Mouse (Mus musculus) embryonic facial prominence, embryonic 14.5 days (tissue): Measurements from ENCODE around the gene Pccb. TPM values are rescaled to one million over a fixed set of nuclear protein-coding genes. Genes with fewer than 3 reads are reported as not detected.
A peak's percentile ranks its signal among the peaks of the same experiment; 100 is the strongest.

ENCODE experiments used
- ATAC-seq: fragments of 200-750 bp; cut with Nextera tagmentation; 2 replicates; pipeline ENCODE4 v1.8.0; 2017; ENCODE audit warnings: low read depth, moderate number of reproducible peaks, moderate TSS enrichment
- DNase-seq: peaks from one replicate; pipeline ENCODE4 v3.0.0-alpha.2; 2015; ENCODE audit warnings: low spot score
- H3K27ac ChIP-seq: fragments of 300-500 bp; sonication (generic); replicated peaks from 2 replicates; pipeline ENCODE4 v1.5.1; 2014; ENCODE audit warnings: low read depth, mild to moderate bottlenecking, low read length, moderate library complexity
- H3K27me3 ChIP-seq: fragments of 300-500 bp; sonication (generic); replicated peaks from 2 replicates; pipeline ENCODE4 v1.6.1; 2014; ENCODE audit warnings: low read length; ENCODE audit not compliant: control insufficient read depth, insufficient read depth
- H3K36me3 ChIP-seq: fragments of 300-500 bp; sonication (generic); 2 replicates; pipeline ENCODE4 v1.6.1; 2014; ENCODE audit warnings: low read length, mixed read lengths; ENCODE audit not compliant: control insufficient read depth, insufficient read depth
- H3K4me1 ChIP-seq: fragments of 300-500 bp; sonication (generic); 2 replicates; pipeline ENCODE4 v1.6.1; 2014; ENCODE audit warnings: antibody characterized with exemption, low read length; ENCODE audit not compliant: control insufficient read depth, insufficient read depth
- H3K4me2 ChIP-seq: fragments of 300-500 bp; sonication (generic); 2 replicates; pipeline ENCODE4 v1.6.1; 2014; ENCODE audit warnings: low read depth, mild to moderate bottlenecking, low read length, moderate library complexity, mixed read lengths
- H3K4me3 ChIP-seq: fragments of 300-500 bp; sonication (generic); 2 replicates; pipeline ENCODE4 v1.5.1; 2014; ENCODE audit warnings: low read depth, mild to moderate bottlenecking, low read length
- H3K9ac ChIP-seq: fragments of 300-500 bp; sonication (generic); 2 replicates; pipeline ENCODE4 v1.6.1; 2014; ENCODE audit warnings: low read depth, mild to moderate bottlenecking, low read length, moderate library complexity, mixed read lengths
- H3K9me3 ChIP-seq: fragments of 300-500 bp; sonication (generic); 2 replicates; pipeline ENCODE4 v1.6.1; 2016; ENCODE audit warnings: low read length; ENCODE audit not compliant: control insufficient read depth
- WGBS: fragments of 180-500 bp; shearing (Covaris S2); extraction: QIAGEN DNeasy Blood & Tissue Kit; methylation state at CpG from one replicate; pipeline ENCODE4 v1.1.7; 2014; 5-methylcytosine and 5-hydroxymethylcytosine counted together
- polyA plus RNA-seq: library from polyadenylated mRNA; unstranded; fragments of >200 nt; fragmentation: Nextera tagmentation; extraction: Ambion mirVana; gene quantifications from 2 replicates; pipeline ENCODE4 v1.2.1, GENCODE M21; 2014

The Pccb gene
- polyA plus RNA-seq, 1 experiment from 2014 or later, result 25.0 TPM

DNA sequence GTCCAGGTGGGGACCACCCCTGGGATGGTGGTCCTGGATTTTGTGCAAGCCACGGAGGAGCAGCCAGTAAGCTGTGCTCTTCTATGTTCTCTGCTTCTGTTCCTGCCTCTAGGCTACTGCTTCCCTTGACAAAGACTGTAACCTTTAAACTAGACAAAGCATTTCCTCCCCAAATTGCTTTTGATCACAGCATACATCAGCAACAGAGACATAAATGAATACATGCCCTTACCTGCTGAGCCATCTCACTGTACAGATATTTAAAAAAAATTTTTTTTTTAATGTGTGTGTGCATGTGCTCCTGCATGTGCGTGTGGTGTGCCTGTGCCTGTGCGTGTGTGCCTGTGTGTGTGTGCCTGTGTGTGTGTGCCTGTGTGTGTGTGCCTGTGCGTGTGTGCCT, 22.5 kb upstream of the Pccb start:
- whole genome bisulfite sequencing, result 89% methylated on average over 4 of the region's 4 CpGs
- no peak overlapping the region for H3K4me2 ChIP-seq
- no peaks in the 10 kb centered on the region for H3K4me1 ChIP-seq

DNA sequence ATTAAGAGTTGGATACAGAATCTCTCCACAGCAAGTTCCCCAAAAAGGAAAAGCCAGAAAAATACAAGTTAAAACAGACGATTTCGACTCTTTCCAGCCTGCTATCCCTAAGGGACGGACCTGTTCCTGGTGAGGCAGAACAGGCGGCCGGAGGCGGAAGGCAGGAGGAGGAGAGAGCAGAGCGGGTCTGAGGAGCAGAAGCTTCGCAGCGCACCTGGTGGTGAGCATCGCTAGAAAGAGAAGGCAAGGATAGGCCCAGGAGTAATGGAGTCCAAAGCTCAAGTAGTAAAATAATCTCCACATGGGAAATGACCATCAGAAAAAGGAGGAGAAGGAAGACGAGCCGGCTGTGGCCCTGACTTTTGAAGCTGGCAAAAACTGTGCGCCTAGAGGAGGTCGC, 18.6 kb upstream of the Pccb start:
- H3K4me2 ChIP-seq, result no peak overlapping the region
- 64% methylated on average over 14 of the region's 14 CpGs for WGBS
- H3K9me3 ChIP-seq, result no peaks in the 10 kb centered on the region
- H3K4me3 ChIP-seq, result no peak overlapping the region
- H3K9ac ChIP-seq, result no peak overlapping the region
- no peak overlapping the region for H3K27ac ChIP-seq
- H3K27me3 ChIP-seq, result no peaks in the 10 kb centered on the region
- no peaks in the 10 kb centered on the region for H3K4me1 ChIP-seq
- ATAC-seq, result no peak
- DNase-seq, result no peak
- no peaks in the 10 kb centered on the region for H3K36me3 ChIP-seq

More for the DNA sequence above, 22.5 kb upstream of the Pccb start:
- Histone ChIP-seq H3K4me3 (no peak overlapping the region), H3K27ac (no peak overlapping the region), H3K9me3 (no peaks in the 10 kb centered on the region), H3K36me3 (no peaks in the 10 kb centered on the region), H3K27me3 (no peaks in the 10 kb centered on the region), H3K9ac (no peak overlapping the region)
- DNase-seq (no peak), ATAC-seq (no peak)

DNA sequence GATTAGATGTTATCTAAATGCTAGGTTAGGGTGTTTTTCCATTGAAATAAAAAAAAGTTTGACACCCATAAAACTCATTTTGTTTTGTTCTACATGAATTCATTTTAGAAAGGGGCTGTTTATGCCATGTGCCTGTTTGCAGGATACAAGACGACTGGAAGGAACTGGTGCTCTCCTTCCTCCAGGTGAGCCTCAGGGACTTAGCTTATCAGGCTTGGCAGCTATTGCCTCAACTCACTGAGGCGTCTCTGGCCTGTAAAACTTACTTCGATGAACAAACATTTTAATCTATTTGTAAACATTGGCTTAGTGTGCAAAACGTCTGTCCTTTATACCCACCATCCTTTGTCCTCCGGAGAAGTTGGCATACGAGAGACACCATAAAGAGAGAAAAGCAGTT, 18.0 kb upstream of the Pccb start:
- Histone ChIP-seq H3K9ac (no peak overlapping the region), H3K4me3 (no peak overlapping the region), H3K27ac (no peak overlapping the region), H3K9me3 (no peaks in the 10 kb centered on the region), H3K36me3 (no peaks in the 10 kb centered on the region), H3K4me2 (no peak overlapping the region), H3K4me1 (no peaks in the 10 kb centered on the region), H3K27me3 (no peaks in the 10 kb centered on the region)
- 69% methylated on average over 6 of the region's 6 CpGs for WGBS
- DNase-seq (no peak), ATAC-seq (no peak)

DNA sequence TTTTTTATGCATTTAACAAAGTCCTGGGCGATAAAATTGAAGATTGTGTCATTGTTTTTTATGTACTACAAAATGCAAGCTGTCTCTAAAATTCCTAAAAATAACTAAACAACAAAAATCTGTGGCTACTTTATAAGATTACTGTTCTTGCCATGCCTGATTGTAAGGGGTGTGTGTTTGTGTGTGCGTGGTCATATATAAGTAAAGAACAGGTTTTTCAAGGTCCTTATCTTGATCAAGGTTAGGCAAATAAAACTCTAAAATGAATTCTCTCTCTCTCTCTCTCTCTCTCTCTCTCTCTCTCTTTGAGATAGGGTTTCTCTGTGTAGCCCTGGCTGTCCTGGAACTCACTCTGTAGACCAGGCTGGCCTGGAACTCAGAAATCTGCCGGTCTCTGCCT, 17.3 kb upstream of the Pccb start:
- no peak for ATAC-seq

DNA sequence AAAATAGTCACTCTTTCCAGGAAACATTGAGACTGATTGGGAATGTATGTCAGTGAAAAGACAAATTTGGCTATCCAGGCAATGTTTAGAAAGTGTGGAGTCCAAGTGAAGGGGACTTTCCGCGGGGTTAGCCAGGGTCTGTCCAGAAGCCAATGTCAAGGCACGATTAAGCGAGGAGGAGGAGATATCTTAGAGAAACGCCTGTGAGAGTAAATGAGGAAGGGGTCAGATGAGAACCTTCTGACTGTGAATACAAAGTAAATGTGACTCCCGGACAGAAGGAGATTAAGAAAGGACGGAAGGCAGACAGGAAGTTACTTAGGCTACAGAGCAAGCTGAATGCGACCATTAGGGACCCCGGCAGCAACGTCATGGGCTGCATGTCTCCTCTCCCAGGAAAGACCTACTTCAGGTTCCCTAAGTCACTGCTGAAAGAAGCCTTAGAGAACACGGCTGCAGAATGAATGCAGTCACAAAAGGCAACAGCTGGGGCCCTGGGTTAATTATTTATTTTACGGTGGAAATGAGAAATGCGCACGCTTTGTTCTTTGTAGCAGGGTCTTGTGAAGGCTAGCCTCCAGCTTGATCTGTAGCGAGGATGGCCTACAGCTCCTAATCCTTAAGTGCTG, 11.1 kb upstream of the Pccb start:
- H3K9ac ChIP-seq, result no peak overlapping the region
- H3K4me3 ChIP-seq, result no peak overlapping the region
- H3K36me3 ChIP-seq, result no peaks in the 10 kb centered on the region
- ATAC-seq, result no peak
- DNase-seq, result no peak
- no peaks in the 10 kb centered on the region for H3K27me3 ChIP-seq
- 68% methylated on average over 15 of the region's 15 CpGs for WGBS
- H3K4me2 ChIP-seq, result no peak overlapping the region
- H3K27ac ChIP-seq, result no peak overlapping the region
- H3K9me3 ChIP-seq, result no peaks in the 10 kb centered on the region
- H3K4me1 ChIP-seq, result no peaks in the 10 kb centered on the region

More for the DNA sequence above, 17.3 kb upstream of the Pccb start:
- Histone ChIP-seq H3K27me3 (no peaks in the 10 kb centered on the region), H3K4me2 (no peak overlapping the region), H3K36me3 (no peaks in the 10 kb centered on the region), H3K27ac (no peak overlapping the region), H3K9ac (no peak overlapping the region), H3K4me1 (no peaks in the 10 kb centered on the region), H3K9me3 (no peaks in the 10 kb centered on the region), H3K4me3 (no peak overlapping the region)
- DNase-seq, result no peak
- 88% methylated on average over 3 of the region's 3 CpGs for WGBS

DNA sequence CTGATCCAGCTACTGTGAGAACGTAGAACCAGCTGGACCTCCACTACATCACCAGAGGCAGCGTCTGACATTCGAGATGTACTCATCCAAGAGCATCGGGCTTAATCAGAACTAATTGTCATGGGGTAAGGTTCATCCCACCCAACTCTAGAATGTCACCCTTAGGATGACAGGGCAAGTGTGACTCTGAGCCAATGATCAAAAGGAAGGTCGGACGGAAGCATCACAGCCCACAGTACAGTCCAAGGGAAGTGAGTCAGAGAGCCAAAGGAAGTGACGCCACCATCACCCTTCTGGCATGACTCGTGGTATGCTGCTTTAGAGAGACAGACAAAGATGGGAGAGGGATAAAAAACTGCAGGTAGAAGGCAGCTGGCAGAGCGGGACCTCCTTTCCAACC, 7.6 kb upstream of the Pccb start:
- Histone ChIP-seq H3K9me3 (no peaks in the 10 kb centered on the region), H3K36me3 (no peaks in the 10 kb centered on the region), H3K4me2 (no peak overlapping the region), H3K4me1 (peaks cover 4% of the 10 kb centered on the region; the same call in 1 of the 2 replicates), H3K4me3 (no peak overlapping the region), H3K9ac (no peak overlapping the region), H3K27me3 (no peaks in the 10 kb centered on the region), H3K27ac (no peak overlapping the region)
- WGBS, result 78% methylated on average over 9 of the region's 9 CpGs
- no peak for DNase-seq
- no peak for ATAC-seq

DNA sequence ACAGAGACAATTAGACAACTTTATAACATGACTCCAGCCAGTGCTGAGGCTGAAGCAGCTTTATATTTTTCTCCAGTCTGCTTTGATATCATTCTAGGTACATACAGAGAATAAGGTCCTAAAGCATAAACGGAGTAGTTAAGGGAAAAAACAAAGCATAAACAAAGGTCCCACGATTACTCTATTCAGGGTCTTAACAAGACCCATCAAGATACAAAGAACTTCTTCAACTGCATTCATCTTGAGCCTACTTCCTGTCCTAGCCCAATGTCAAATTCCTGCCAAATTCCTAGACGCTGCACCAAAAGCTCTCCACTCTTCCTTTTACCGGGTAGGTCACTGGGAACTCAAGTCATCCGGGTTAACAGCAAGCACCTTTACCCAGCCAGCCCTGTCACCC, 6.8 kb upstream of the Pccb start:
- Histone ChIP-seq H3K4me1 (peaks cover 4% of the 10 kb centered on the region; the same call in 1 of the 2 replicates), H3K4me2 (no peak overlapping the region), H3K4me3 (no peak overlapping the region), H3K27ac (no peak overlapping the region), H3K27me3 (no peaks in the 10 kb centered on the region), H3K9me3 (no peaks in the 10 kb centered on the region), H3K9ac (no peak overlapping the region), H3K36me3 (no peaks in the 10 kb centered on the region)
- DNase-seq (no peak), ATAC-seq (no peak)
- 66% methylated on average over 5 of the region's 5 CpGs for WGBS

DNA sequence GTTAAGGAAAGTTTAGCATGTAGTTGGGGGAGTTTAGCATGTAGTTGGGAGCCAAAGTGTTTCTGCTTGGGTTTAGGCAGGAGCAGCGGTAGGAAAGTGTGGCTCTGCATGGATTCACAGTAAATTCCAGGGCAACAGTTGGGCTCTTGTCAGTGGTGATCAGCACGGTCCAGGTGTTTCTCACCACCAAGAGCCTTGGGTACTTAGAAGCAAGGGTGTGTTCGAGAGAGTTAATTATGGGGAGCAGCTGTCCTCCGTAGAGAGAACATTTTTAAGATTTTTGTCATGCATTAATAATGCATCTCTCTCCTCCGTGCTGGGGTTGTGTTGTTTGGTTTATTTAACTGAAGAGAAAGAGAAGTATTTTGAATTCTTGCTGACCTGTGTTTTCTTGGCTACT, 3.9 kb upstream of the Pccb start:
- WGBS, result 52% methylated on average over 5 of the region's 5 CpGs
- H3K4me1 ChIP-seq, result peaks cover 10% of the 10 kb centered on the region
- DNase-seq, result peak; percentile 52
- no peak overlapping the region for H3K4me3 ChIP-seq
- H3K9me3 ChIP-seq, result no peaks in the 10 kb centered on the region
- no peaks in the 10 kb centered on the region for H3K27me3 ChIP-seq
- ATAC-seq, result no peak
- H3K4me2 ChIP-seq, result no peak overlapping the region
- no peaks in the 10 kb centered on the region for H3K36me3 ChIP-seq
- no peak overlapping the region for H3K27ac ChIP-seq
- no peak overlapping the region for H3K9ac ChIP-seq

DNA sequence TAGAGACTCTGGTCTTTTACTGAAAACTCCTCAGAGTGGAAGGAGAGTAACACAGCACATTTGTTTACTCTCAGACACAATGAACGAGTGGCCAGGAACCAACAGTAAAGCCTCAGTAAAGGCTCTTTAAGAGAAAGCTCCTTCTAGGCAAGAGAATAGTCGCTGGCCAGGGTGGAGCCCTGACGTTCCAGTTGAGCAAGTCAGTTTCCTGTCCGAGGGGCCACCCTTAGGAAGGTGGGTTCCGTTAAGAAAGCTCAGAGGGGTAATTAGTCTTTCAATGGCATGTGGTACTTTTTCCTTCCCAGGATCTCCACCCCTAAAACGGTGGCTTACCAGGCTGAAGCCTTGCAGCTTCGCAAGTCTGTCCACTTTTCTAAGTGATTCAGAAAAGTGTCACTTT, 2.7 kb upstream of the Pccb start:
- peak overlapping the region; percentile 21; the same call in 1 of the 2 replicates for H3K27ac ChIP-seq
- no peak overlapping the region for H3K4me3 ChIP-seq
- H3K4me1 ChIP-seq, result peaks cover 14% of the 10 kb centered on the region
- no peaks in the 10 kb centered on the region for H3K9me3 ChIP-seq
- no peak for ATAC-seq
- no peaks in the 10 kb centered on the region for H3K36me3 ChIP-seq
- DNase-seq, result no peak
- no peak overlapping the region for H3K9ac ChIP-seq
- no peaks in the 10 kb centered on the region for H3K27me3 ChIP-seq
- 34% methylated on average over 7 of the region's 7 CpGs for WGBS
- 0 out of 2 replicates have a peak overlapping the region, but pooled peaks have one; percentile 10 for H3K4me2 ChIP-seq
